Mouse (Mus musculus): ENCODE results near the gene Top2a.

Top2a gene

GRCm38 (mm10) chr11:98964201-98964615 is 59.8 kb downstream of the Top2a start:
- DNase-seq (ENCODE audit: low spot score in 2 of 2): no peak

- no peak for DNase-seq (ENCODE audit: low spot score in 2 of 2)
Observed at GRCm38 (mm10) chr11:98963191-98964021, 60.6 kb downstream of the Top2a start.

- DNase-seq (ENCODE audit: low spot score in 2 of 2): no peak
Observed at GRCm38 (mm10) chr11:98962421-98963095, 61.4 kb downstream of the Top2a start.

- DNase-seq (ENCODE audit: low spot score in 2 of 2): no peak
Observed at GRCm38 (mm10) chr11:98961766-98962165, 62.2 kb downstream of the Top2a start.

GRCm38 (mm10) chr11:98961051-98961592 is 62.9 kb downstream of the Top2a start:
- DNase-seq (ENCODE audit: low spot score in 2 of 2): no peak

GRCm38 (mm10) chr11:98960313-98960906 is 63.6 kb downstream of the Top2a start:
- no peak for DNase-seq (ENCODE audit: low spot score in 2 of 2)

GRCm38 (mm10) chr11:98959437-98960312 is 64.3 kb downstream of the Top2a start:
- no peak for DNase-seq (ENCODE audit: low spot score in 2 of 2)

- no peak for DNase-seq (ENCODE audit: low spot score in 2 of 2)
Observed at GRCm38 (mm10) chr11:98956340-98956739, 67.6 kb downstream of the Top2a start.

GRCm38 (mm10) chr11:98955707-98956235 is 68.2 kb downstream of the Top2a start:
- no peak for DNase-seq (ENCODE audit: low spot score in 2 of 2)

- DNase-seq (ENCODE audit: low spot score in 2 of 2): no peak
Observed at GRCm38 (mm10) chr11:98954801-98955706, 68.9 kb downstream of the Top2a start.

GRCm38 (mm10) chr11:98954373-98954772 is 69.6 kb downstream of the Top2a start:
- no peak for DNase-seq (ENCODE audit: low spot score in 2 of 2)

- no peak for DNase-seq (ENCODE audit: low spot score in 2 of 2)
Observed at GRCm38 (mm10) chr11:98953835-98954320, 70.1 kb downstream of the Top2a start.

GRCm38 (mm10) chr11:98953361-98953760 is 70.6 kb downstream of the Top2a start:
- DNase-seq (ENCODE audit: low spot score in 2 of 2): no peak

GRCm38 (mm10) chr11:98952736-98953135 is 71.3 kb downstream of the Top2a start:
- DNase-seq (ENCODE audit: low spot score in 2 of 2): no peak

GRCm38 (mm10) chr11:98952111-98952510 is 71.9 kb downstream of the Top2a start:
- DNase-seq (ENCODE audit: low spot score in 2 of 2): no peak

- DNase-seq (ENCODE audit: low spot score in 2 of 2): no peak
Observed at GRCm38 (mm10) chr11:98951026-98951906, 72.7 kb downstream of the Top2a start.

GRCm38 (mm10) chr11:98950484-98950883 is 73.5 kb downstream of the Top2a start:
- no peak for DNase-seq (ENCODE audit: low spot score in 2 of 2)

- no peak for DNase-seq (ENCODE audit: low spot score in 2 of 2)
Observed at GRCm38 (mm10) chr11:98949958-98950460, 74.0 kb downstream of the Top2a start.

All from frontal cortex, postnatal 25 days (tissue).